Mouse (Mus musculus): ENCODE results near the gene Tenm4. TPM values are rescaled to one million over a fixed set of nuclear protein-coding genes. Genes with fewer than 3 reads are reported as not detected.

Gene Tenm4
- total and polyA plus RNA-seq, 3 experiments, result 9.2 to 15.2 TPM; not detected in 1

GRCm38 (mm10) chr7:96545979-96546378 is 374.9 kb downstream of the Tenm4 start:
- Histone ChIP-seq H3K4me3 (ENCODE audit: control insufficient read depth in 1 of 2, insufficient read depth in 1 of 2, low read depth in 2 of 2, low read length in 2 of 2) (no peak overlapping the region), H3K9me3 (replicated peaks; ENCODE audit: insufficient read depth, low read length) (no peaks in the 10 kb centered on the region), H3K36me3 (ENCODE audit: control insufficient read depth in 1 of 2, insufficient read depth in 2 of 2, low read length in 2 of 2) (no peaks in the 10 kb centered on the region), H3K79me2 (ENCODE audit: control insufficient read depth, insufficient read depth, low read length, poor library complexity) (no peaks in the 10 kb centered on the region), H3K4me1 (ENCODE audit: control insufficient read depth in 1 of 2, insufficient read depth in 2 of 2, low read length in 2 of 2) (no peaks in the 10 kb centered on the region), H3K9ac (ENCODE audit: control insufficient read depth, low read depth, low read length, poor library complexity, severe bottlenecking) (no peak overlapping the region), H3K27ac (ENCODE audit: control insufficient read depth, low read depth, low read length) (no peak overlapping the region), H3K27me3 (ENCODE audit: control insufficient read depth in 1 of 2, insufficient read depth in 2 of 2, low read length in 2 of 2) (no peaks in the 10 kb centered on the region)
- no peak for DNase-seq (ENCODE audit: low read depth, low spot score)
- TF ChIP-seq TAL1 (IDR thresholded peaks at IDR 0.05; ENCODE audit: low read length) (no peak), MYC (IDR thresholded peaks at IDR 0.05; ENCODE audit: low read depth, low read length) (no peak), POLR2AphosphoS2 (IDR thresholded peaks at IDR 0.05; ENCODE audit: low read length) (no peak), E2F4 (IDR thresholded peaks at IDR 0.05; ENCODE audit: borderline replicate concordance, low read depth, low read length) (no peak), ZKSCAN1 (IDR thresholded peaks at IDR 0.05; ENCODE audit: low read depth, low read length) (no peak), SMC3 (IDR thresholded peaks at IDR 0.05; ENCODE audit: low read depth, low read length) (no peak), MEF2A (IDR thresholded peaks at IDR 0.05; ENCODE audit: extremely low read depth, insufficient replicate concordance, low read depth, low read length, poor library complexity, severe bottlenecking) (no peak), RCOR1 (IDR thresholded peaks at IDR 0.05; ENCODE audit: low read depth, low read length) (no peak), CTCF (IDR thresholded peaks at IDR 0.05 in 2 of 3, conservative IDR thresholded peaks at IDR 0.05 in 1 of 3; ENCODE audit: control insufficient read depth in 1 of 3, insufficient read depth in 1 of 3, low read depth in 2 of 3, low read length in 3 of 3, poor library complexity in 1 of 3, severe bottlenecking in 1 of 3) (no peak), RAD21 (IDR thresholded peaks at IDR 0.05; ENCODE audit: low read depth, low read length) (no peak), NRF1 (IDR thresholded peaks at IDR 0.05; ENCODE audit: insufficient read depth, low read depth, low read length, poor library complexity, severe bottlenecking) (no peak), NELFE (IDR thresholded peaks at IDR 0.05; ENCODE audit: low read depth, low read length) (no peak), ETS1 (IDR thresholded peaks at IDR 0.05; ENCODE audit: low read depth, low read length) (no peak), POLR2A (IDR thresholded peaks at IDR 0.05; ENCODE audit: control insufficient read depth in 1 of 2, insufficient read depth in 1 of 2, low read depth in 1 of 2, low read length in 2 of 2, poor library complexity in 1 of 2) (no peak)

GRCm38 (mm10) chr7:96551809-96552208 is 380.8 kb downstream of the Tenm4 start:
- Histone ChIP-seq H3K27me3 (ENCODE audit: control insufficient read depth in 1 of 2, insufficient read depth in 2 of 2, low read length in 2 of 2) (no peaks in the 10 kb centered on the region), H3K79me2 (ENCODE audit: control insufficient read depth, insufficient read depth, low read length, poor library complexity) (no peaks in the 10 kb centered on the region), H3K9ac (ENCODE audit: control insufficient read depth, low read depth, low read length, poor library complexity, severe bottlenecking) (no peak overlapping the region), H3K36me3 (ENCODE audit: control insufficient read depth in 1 of 2, insufficient read depth in 2 of 2, low read length in 2 of 2) (no peaks in the 10 kb centered on the region), H3K9me3 (replicated peaks; ENCODE audit: insufficient read depth, low read length) (no peaks in the 10 kb centered on the region), H3K4me1 (ENCODE audit: control insufficient read depth in 1 of 2, insufficient read depth in 2 of 2, low read length in 2 of 2) (no peaks in the 10 kb centered on the region), H3K4me3 (ENCODE audit: control insufficient read depth in 1 of 2, insufficient read depth in 1 of 2, low read depth in 2 of 2, low read length in 2 of 2) (no peak overlapping the region), H3K27ac (ENCODE audit: control insufficient read depth, low read depth, low read length) (no peak overlapping the region)
- DNase-seq (ENCODE audit: low read depth, low spot score), result no peak
- TF ChIP-seq GATA1 (IDR thresholded peaks at IDR 0.05; ENCODE audit: low read depth, low read length), result no peak
- TF ChIP-seq MAX (IDR thresholded peaks at IDR 0.05; ENCODE audit: low read length), result no peak
- no peak for TF ChIP-seq NELFE (IDR thresholded peaks at IDR 0.05; ENCODE audit: low read depth, low read length)
- TF ChIP-seq ZC3H11A (IDR thresholded peaks at IDR 0.05; ENCODE audit: low read depth, low read length), result no peak
- TF ChIP-seq ETS1 (IDR thresholded peaks at IDR 0.05; ENCODE audit: low read depth, low read length), result no peak
- TF ChIP-seq POLR2AphosphoS2 (IDR thresholded peaks at IDR 0.05; ENCODE audit: low read length), result no peak
- no peak for TF ChIP-seq HCFC1 (IDR thresholded peaks at IDR 0.05; ENCODE audit: low read depth, low read length)
- no peak for TF ChIP-seq NRF1 (IDR thresholded peaks at IDR 0.05; ENCODE audit: insufficient read depth, low read depth, low read length, poor library complexity, severe bottlenecking)
- TF ChIP-seq CHD2 (IDR thresholded peaks at IDR 0.05; ENCODE audit: low read length), result no peak
- no peak for TF ChIP-seq GABPA (IDR thresholded peaks at IDR 0.05; ENCODE audit: low read depth, low read length)
- no peak for TF ChIP-seq ZKSCAN1 (IDR thresholded peaks at IDR 0.05; ENCODE audit: low read depth, low read length)
- no peak for TF ChIP-seq JUND (IDR thresholded peaks at IDR 0.05; ENCODE audit: low read depth, low read length)
- no peak for TF ChIP-seq CHD1 (IDR thresholded peaks at IDR 0.05; ENCODE audit: low read depth, low read length)
- TF ChIP-seq USF1 (IDR thresholded peaks at IDR 0.05; ENCODE audit: low read depth, low read length), result no peak
- TF ChIP-seq MAZ (IDR thresholded peaks at IDR 0.05; ENCODE audit: low read depth, low read length), result no peak
- no peak for TF ChIP-seq BHLHE40 (IDR thresholded peaks at IDR 0.05; ENCODE audit: borderline replicate concordance, low read depth, low read length)
- no peak for TF ChIP-seq USF2 (IDR thresholded peaks at IDR 0.05; ENCODE audit: borderline replicate concordance in 1 of 2, insufficient read depth in 1 of 2, low read depth in 1 of 2, low read length in 2 of 2)
